Mouse (Mus musculus) intestine, postnatal 0 days (tissue): ENCODE results near the gene Scmh1. TPM values are rescaled to one million over a fixed set of nuclear protein-coding genes. Genes with fewer than 3 reads are reported as not detected.
"Not testable (repeated sequence)": the region's sequence is repeated elsewhere in the genome, so short reads cannot be mapped to it uniquely, and the experiment has no call there.

Experiments
- ATAC-seq: fragments of 200-750 bp; cut with Nextera tagmentation; 2 replicates; pipeline ENCODE4 v1.8.0; 2017; ENCODE audit warnings: mild to moderate bottlenecking, moderate TSS enrichment, moderate library complexity
- H3K27ac ChIP-seq: fragments of 300-500 bp; sonication (generic); 2 replicates; pipeline ENCODE4 v1.5.1; 2014; ENCODE audit warnings: mild to moderate bottlenecking, low read depth, low read length, moderate library complexity
- H3K27me3 ChIP-seq: fragments of 300-500 bp; sonication (generic); replicated peaks from 2 replicates; pipeline ENCODE4 v1.6.1; 2014; ENCODE audit warnings: low read length, mixed read lengths; ENCODE audit not compliant: control insufficient read depth, insufficient read depth
- H3K36me3 ChIP-seq: fragments of 300-500 bp; sonication (generic); 2 replicates; pipeline ENCODE4 v1.6.1; 2014; ENCODE audit warnings: mild to moderate bottlenecking, moderate library complexity; ENCODE audit not compliant: control insufficient read depth, insufficient read depth
- H3K4me1 ChIP-seq: fragments of 300-500 bp; sonication (generic); replicated peaks from 2 replicates; pipeline ENCODE4 v1.6.1; 2014; ENCODE audit warnings: antibody characterized with exemption, low read length, mixed read lengths; ENCODE audit not compliant: control insufficient read depth, insufficient read depth
- H3K4me2 ChIP-seq: fragments of 300-500 bp; sonication (generic); replicated peaks from 2 replicates; pipeline ENCODE4 v1.6.1; 2014; ENCODE audit warnings: low read depth, mild to moderate bottlenecking, moderate library complexity
- H3K4me3 ChIP-seq: fragments of 300-500 bp; sonication (generic); 2 replicates; pipeline ENCODE4 v1.5.1; 2014; ENCODE audit warnings: low read depth, low read length
- H3K9ac ChIP-seq: fragments of 300-500 bp; sonication (generic); 2 replicates; pipeline ENCODE4 v1.6.1; 2014; ENCODE audit warnings: mild to moderate bottlenecking, low read depth, low read length
- H3K9me3 ChIP-seq: fragments of 300-500 bp; sonication (generic); 2 replicates; pipeline ENCODE4 v1.6.1; 2016; ENCODE audit warnings: mixed run types; ENCODE audit not compliant: control insufficient read depth
- CTCF ChIP-seq: sonication (generic); IDR thresholded peaks from 2 replicates; pipeline ENCODE4 v1.5.1; 2016; ENCODE audit warnings: low read depth, mild to moderate bottlenecking, control low read depth, antibody characterized with exemption, moderate library complexity
- WGBS: fragments of 180-500 bp; shearing (Covaris S2); extraction: QIAGEN DNeasy Blood & Tissue Kit; methylation state at CpG from one replicate; pipeline ENCODE4 v1.1.7; 2014; 5-methylcytosine and 5-hydroxymethylcytosine counted together
- polyA plus RNA-seq: library from polyadenylated mRNA; unstranded; fragments of >200 nt; fragmentation: Nextera tagmentation; extraction: Ambion mirVana; gene quantifications from 2 replicates; pipeline ENCODE4 v1.2.1, GENCODE M21; 2015

The Scmh1 gene
- polyA plus RNA-seq, 1 experiment from 2014 or later, result 21.8 TPM

DNA sequence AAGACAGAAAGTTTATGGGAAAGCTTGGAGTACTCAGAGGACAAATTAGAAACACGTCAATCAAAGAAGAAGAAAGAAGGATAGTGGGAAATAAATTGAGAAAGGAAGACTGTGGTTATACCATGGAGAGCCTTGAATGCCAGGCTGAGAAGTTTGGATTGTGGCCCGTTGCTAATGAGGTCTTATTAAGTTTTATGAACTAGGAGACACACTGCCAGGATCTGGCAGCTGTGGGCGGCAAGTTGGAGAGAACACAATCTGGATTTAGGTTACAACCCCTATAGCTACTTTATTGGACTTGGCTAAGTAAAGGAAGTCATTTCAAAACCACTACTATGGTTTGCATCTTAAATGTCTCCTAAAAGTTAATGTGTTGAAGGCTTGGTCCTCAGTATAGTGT, 4.8 kb upstream of the Scmh1 start:
- no peak overlapping the region for H3K4me2 ChIP-seq
- no peaks in the 10 kb centered on the region for H3K4me1 ChIP-seq
- no peak overlapping the region for H3K27ac ChIP-seq
- no peaks in the 10 kb centered on the region for H3K9me3 ChIP-seq
- H3K36me3 ChIP-seq, result no peaks in the 10 kb centered on the region
- H3K27me3 ChIP-seq, result no peaks in the 10 kb centered on the region
- no peak overlapping the region for H3K9ac ChIP-seq
- TF ChIP-seq CTCF, result no peak
- 84% methylated on average over 3 of the region's 3 CpGs for WGBS
- H3K4me3 ChIP-seq, result no peak overlapping the region
- ATAC-seq, result no peak

DNA sequence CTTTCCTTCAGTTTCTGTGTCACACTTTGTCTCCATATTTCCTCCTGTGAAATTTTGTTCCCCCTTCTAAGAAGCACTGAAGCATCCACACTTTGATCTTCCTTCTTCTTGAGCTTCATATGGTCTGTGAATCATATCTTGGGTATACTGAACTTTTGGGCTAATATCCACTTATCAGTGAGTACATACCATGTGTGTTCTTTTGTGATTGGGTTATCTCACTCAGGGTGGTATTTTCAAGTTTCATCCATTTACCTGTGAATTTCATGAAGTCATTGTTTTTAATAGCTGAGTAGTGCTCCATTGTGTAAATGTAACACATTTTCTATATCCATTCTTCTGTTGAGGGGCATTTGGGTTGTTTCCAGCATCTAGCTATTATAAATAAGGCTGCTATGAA, 3.0 kb upstream of the Scmh1 start:
- ATAC-seq, H3K36me3 ChIP-seq, H3K4me3 ChIP-seq, H3K27ac ChIP-seq, H3K4me2 ChIP-seq, H3K9me3 ChIP-seq, H3K9ac ChIP-seq, H3K4me1 ChIP-seq, H3K27me3 ChIP-seq: not testable (repeated sequence)

DNA sequence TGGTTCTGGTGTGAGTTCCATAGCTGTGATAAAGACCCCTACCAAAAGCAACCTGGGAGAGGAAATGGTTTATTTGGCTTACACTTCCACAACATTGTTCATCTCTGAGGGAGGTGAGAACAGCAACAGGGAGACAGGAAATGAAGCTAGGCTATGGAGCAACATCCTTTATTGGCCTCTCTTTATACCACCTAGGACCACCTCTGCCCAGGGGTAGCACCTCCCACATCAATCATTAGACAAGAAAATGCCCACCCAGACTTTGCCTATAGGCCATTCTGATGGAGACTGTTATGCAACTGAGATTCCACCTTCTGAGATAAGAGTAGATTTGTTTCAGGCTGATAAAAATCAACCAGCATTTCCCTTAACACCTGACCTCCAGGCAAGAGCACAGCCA, 834 bp upstream of the Scmh1 start:
- H3K27me3 ChIP-seq, result no peaks in the 10 kb centered on the region
- no peak overlapping the region for H3K27ac ChIP-seq
- H3K4me2 ChIP-seq, result no peak overlapping the region
- H3K4me1 ChIP-seq, result 0 out of 2 replicates have a peak, but pooled peaks cover 3% of the 10 kb centered on the region
- no peak overlapping the region for H3K4me3 ChIP-seq
- no peak for TF ChIP-seq CTCF
- H3K36me3 ChIP-seq, result no peaks in the 10 kb centered on the region
- H3K9ac ChIP-seq, result no peak overlapping the region
- no peaks in the 10 kb centered on the region for H3K9me3 ChIP-seq
- ATAC-seq, result no peak

GRCm38 (mm10) chr4:120404778-120405143, 320 bp upstream of the Scmh1 start:
- Histone ChIP-seq H3K36me3 (no peaks in the 10 kb centered on the region), H3K9me3 (no peaks in the 10 kb centered on the region), H3K27ac (no peak overlapping the region; the same call in 1 of the 2 replicates), H3K27me3 (no peaks in the 10 kb centered on the region), H3K4me3 (peak overlapping the region; percentile 98), H3K9ac (peak overlapping the region; percentile 99), H3K4me2 (peak overlapping the region; percentile 76), H3K4me1 (0 out of 2 replicates have a peak, but pooled peaks cover 3% of the 10 kb centered on the region)
- ATAC-seq, result no peak; the same call in 1 of the 2 replicates
- 11% methylated on average over 18 of the region's 21 CpGs for WGBS
- TF ChIP-seq CTCF, result no peak

DNA sequence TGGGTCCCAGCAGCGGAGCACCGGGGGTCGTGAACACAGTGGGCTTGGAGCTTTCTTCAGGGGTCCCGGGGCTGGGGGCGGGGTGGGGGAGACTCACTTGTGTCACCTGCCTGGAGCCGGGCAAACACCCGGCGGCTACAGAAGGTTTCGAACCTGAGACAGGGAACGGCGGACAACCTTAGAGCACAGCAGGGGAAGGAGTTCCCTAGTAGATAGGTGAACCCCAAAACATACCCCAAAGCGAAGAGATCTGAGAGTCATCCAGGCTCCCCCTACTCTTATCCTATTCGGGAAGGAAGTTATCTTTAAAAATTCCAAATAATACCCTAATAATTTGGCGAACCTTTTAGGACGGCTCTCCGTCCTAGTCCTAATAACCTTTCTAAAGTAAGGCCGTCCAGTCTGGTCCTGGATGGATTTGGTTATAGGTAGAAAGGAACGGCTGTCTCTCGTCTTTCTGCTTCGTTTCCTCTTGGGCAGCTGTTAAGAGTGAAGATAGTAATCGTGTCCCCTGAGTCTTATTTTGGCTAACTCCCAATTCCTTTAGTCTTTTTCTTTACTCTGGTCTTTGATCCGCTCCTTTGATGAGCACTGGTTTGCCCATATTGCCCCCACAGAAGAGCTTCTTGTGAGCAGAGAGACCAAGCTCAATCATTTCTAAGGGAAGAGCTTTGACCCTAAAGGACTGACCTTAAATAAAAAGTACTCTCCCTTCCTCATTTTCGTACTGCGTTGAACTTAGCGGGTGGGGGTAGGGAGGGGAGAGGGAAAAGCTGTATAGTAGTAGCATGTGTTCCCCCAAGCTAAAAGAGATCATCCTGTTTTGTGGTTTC, 941 bp downstream of the Scmh1 start:
- peak overlapping the region; percentile 98 for H3K4me3 ChIP-seq
- H3K36me3 ChIP-seq, result no peaks in the 10 kb centered on the region
- WGBS, result 6% methylated on average over 25 of the region's 25 CpGs
- H3K4me1 ChIP-seq, result 0 out of 2 replicates have a peak, but pooled peaks cover 3% of the 10 kb centered on the region
- H3K9ac ChIP-seq, result peak overlapping the region; percentile 99
- H3K27ac ChIP-seq, result peak overlapping the region; percentile 94
- no peaks in the 10 kb centered on the region for H3K27me3 ChIP-seq
- ATAC-seq, result 0 out of 2 replicates have a peak, but pooled peaks have one; percentile 16
- H3K9me3 ChIP-seq, result no peaks in the 10 kb centered on the region
- peak overlapping the region; percentile 76 for H3K4me2 ChIP-seq
- TF ChIP-seq CTCF, result no peak

DNA sequence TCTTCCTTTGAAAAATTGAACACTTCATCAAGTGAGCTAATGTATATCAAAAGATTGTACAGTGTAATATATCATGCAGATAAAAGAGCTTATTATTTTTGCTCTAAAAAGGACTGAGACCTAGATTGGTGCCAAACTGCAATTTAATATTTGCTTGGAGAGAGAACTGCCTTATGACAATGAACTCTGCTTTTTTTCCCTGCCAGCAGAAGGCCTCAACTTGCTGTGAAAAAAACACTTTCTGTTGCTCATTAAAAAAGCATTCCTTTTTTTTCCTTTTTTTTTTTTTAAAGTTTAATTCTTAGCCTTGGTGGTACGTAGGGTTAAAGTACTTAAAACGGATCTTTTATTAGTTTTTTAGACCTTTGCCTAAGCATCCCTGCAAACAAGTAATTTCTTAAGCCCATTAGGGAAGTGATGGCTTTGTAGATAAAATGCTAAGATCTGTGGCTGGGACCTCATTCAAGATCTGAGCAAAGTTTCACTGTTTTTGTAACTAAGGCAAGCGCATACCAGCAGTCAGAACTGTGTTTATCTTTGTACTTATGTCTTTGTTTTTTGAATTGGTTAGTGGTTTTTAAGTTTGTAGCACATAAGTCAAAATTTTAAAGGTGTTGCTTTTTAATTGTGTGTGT, 1.7 kb downstream of the Scmh1 start:
- Histone ChIP-seq H3K4me2 (peak overlapping the region; percentile 76), H3K4me1 (0 out of 2 replicates have a peak, but pooled peaks cover 3% of the 10 kb centered on the region), H3K9me3 (no peaks in the 10 kb centered on the region), H3K36me3 (no peaks in the 10 kb centered on the region), H3K4me3 (peak overlapping the region; percentile 98; the same call in 1 of the 2 replicates), H3K27ac (no peak overlapping the region), H3K9ac (no peak overlapping the region), H3K27me3 (no peaks in the 10 kb centered on the region)
- TF ChIP-seq CTCF, result no peak
- 47% methylated on average over 3 of the region's 3 CpGs for WGBS
- no peak for ATAC-seq
